Mouse (Mus musculus) natural killer cell, adult 2 months (primary cell): ENCODE results near the gene Chdh.

ENCODE experiments used
- DNase-seq, 2 experiments: peaks; one replicate each; pipeline ENCODE4 v3.0.0; 2022; ENCODE audit warnings: low spot score in 2 of 2

Chdh gene

DNA sequence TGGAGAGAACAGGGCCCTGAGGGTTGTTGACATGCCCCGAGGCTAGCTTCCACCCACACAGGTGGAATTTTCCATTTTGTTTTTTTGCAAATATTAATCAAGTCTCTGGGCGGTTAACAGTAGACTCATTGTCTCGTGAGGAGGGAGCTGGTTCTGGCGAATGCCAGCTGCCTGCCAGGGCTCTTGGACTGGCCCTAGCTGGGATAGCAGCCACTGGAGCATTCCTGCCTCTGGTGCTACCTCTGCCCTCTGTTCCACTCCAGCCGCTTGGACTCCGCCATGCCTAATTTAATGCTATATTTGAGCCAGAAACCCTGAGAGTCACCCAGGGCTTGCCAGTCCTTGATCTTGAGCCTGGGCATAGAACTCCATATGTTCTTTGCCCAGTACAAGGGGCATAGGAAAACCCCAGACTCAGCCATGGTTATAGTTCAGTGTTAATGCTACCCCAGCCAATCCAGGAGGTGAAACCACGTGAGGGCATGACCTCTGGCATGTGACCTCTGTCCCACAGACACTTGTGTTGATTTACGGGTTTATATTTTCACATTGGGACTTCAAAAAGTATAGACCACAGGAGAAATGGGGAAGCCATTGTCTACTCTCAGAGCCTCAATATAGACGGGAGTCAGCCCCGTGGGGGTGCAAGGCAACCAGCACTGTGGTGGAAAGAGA lies 3.2 kb downstream of the Chdh start:
- DNase-seq: no peak

DNA sequence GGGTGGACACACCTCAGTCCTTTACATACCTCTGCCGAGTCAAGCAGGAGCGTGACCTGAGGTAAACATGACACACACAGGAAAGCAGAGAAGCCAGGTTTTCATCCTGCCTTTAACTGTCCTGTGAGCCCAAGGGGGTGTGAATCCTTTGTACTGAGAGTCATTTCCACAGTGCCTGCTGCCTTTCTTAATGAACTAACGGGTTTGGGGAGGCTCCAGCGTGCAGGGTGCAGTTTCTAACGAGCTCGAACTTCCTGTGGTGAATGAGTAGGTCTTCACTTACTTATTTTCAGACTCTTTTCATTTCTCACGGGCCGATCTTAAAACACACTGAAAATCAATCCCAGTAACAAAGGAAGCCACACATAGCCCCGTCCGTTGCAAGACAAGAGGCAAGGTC lies 5.7 kb downstream of the Chdh start:
- no peak for DNase-seq

DNA sequence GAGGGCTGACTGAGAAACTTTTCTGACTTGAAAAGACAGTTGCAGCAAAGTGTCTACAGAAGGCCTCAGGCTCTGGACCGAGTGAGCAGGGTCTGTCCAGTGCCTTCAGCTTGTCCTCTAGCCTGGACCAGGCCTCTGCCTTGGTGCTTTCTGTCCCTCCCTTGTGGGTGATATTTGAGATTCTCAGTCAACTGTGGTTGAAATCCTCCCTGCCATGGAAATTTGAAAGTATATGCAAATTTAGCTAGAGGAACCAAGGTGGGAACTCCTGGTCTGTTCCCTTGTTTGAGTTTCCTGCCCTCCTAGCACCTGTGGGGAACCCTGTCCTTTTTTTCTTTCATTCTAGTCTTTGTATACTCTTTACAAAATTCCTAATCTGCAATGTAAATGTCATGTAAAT lies 6.2 kb downstream of the Chdh start:
- no peak for DNase-seq

DNA sequence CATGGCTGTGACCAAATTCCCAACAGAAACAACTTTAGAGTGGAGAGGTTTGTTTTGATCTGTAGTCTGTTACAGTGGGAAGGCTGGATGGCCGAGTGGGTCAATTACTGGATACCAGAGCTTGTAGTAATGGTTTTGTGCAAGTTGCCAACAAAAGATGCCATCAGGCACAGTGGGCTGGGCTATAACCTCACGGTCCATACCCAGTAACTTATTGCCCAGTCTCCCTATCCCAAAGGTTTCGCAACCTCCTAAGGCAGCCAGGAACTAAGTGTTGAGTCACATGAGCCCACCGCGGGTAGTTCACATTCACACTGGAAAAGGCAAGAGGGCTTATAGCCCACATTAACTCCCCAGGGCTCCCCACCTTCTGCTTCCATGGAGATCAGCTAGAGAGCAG lies 7.8 kb downstream of the Chdh start:
- no peak for DNase-seq

DNA sequence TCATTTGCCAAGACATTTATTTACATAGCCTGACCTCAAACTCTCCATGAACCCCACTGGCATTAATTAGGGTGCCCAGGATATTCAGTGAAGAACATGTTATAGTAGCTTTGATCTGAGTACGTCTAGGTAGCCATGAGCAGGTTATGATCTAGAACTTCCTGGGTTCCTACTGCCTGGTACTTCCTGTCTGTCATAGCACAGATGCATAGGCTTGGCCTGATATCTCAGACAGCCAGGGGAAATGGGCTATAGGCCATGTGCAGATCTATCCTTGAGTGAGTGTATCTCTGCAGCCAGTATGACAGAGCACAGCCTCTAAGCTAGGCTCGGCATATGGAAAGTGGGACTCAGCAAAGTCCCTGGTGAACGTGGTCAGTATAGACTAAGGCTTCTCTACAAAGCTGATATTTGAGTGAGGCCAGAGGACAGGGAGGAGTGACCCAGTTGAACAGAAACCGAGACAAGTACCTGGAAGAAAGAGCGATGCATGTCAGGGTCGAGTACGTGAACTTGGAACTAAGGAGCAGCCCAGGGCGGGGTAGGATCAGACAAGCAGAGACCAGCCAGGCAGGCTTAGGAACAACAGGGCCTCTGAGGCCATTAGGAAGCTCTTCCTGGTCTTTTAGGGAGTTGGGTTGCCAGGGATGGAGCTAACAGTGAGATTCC lies 9.1 kb downstream of the Chdh start:
- no peak for DNase-seq

DNA sequence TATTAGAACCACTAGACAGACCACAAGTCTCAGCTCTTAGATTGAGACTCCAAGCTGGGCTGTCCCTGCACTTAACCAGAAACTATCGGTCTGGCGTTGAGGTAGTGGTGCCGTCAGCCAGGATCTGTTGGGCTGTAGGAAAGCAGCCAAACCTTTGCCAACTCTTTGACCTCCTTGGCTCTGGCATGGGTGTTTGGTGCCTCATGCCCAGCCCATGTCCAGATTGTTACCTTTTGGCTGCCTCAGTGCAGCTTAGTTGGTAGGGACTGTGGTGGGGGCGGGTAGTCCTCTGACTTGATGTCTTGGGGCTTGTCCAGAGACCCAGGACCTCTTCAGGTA lies 9.6 kb downstream of the Chdh start:
- DNase-seq: no peak

DNA sequence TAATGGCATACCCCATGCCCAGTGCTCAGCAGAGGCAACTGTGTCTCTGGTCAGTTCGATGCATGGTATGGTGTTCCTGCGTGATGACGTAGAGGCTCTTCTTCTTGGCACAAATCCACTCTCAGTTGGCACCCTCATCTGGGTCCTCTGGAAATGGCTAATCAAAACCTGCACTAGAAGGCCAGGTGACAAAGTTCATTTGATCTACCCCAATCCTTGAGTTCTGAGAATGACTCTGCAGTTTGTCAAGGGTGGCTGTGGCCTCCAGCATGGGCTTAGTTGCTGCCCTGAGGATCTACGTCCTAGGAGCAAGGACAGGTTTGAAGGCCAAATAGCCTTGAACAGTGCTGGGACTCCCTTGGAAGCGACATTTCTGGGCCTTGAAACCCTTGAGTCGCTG lies 10.0 kb downstream of the Chdh start:
- DNase-seq: no peak

DNA sequence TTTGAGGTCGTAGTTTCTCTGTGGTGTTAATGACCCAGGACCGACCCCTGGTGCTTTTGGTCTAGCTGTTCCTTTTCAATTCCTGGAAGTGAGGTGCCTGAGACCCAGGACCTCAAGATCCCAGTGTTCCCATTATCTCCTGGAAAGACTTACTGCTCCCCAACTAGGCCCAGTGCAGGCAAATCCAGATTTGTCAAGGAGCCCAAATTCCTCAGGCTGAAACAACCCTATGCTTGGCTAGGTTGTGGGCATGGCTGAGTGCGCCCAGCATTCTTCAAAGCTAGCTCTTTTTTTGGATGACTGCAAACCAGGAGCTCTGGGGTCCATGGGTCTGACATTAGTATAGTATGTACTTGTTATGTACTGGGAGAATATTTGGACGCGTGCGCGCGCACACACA lies 10.6 kb downstream of the Chdh start:
- no peak for DNase-seq

DNA sequence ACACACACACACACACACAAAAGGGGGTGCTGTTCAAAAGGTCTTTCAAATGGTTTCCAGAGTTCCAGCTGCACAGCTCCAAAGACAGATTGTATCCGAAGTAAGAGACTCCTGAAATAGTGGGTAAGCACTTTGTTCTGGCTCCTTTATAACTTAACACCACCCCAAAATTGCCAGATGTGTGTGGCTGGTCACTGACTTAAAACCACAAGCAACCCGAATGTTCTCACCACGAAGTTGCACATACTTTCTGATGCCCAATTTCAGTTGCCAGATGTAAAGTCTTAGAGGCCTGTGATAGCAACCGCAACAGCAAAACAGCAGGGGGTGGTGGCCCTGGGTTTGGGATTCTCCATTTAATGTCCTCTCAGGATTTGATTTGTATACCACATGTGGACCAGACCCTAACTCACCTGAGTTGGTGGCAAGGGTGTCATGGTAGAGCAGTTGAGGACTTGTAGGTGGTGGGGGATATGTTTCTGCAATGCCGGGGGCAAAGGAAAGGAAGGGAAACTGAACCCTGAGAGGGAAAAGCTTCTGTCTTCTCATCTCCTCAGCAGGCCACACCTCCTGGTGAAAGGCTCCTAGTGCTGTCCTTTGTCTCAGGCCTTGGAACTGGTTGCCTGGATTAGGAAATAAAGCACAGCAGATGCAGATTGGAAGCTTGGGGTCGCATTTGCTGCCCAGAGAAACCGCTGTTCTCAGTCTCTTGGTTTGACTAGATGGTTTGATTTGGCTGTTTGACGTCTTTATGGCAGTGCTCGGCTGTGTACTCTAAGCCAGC lies 11.2 kb downstream of the Chdh start:
- no peak for DNase-seq

DNA sequence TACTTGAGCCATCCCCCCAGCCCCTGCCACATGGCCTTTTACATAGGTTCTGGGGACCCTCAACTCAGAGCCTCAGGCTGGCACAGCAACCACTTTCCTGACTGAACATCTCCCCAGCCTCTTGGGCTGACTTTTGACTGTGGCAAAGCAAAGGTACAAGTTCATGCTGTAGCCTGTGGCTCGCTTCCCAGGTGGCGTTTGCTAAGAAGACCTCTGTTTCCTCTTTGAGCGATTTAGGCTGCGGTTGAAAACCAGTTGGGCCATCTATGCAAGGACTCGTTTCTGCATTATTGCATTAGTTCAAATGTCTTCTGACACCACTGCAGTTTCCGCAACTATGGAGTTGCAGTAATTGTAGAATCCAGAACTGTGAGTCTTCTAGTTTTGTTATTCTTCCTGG lies 13.6 kb downstream of the Chdh start:
- no peak for DNase-seq

DNA sequence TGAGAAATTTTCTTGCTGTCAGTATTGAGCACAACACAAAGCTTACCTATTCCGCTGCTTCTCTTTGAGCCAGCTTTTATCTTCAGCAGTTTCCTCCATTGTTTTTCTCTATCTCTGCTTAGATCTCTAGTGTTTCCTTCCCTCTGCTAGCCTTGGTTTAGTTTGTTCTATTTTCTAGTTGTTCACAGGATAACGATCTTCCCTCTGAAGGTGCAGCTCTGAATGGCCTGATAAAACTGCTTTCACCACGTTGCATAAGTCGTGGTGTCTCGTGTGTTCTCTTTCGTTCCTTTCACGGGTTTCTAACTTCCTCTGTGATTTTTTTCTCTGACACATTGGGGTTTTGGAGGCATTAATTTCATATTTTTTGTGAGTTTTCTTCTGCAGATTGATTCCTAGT lies 15.6 kb downstream of the Chdh start:
- no peak for DNase-seq

DNA sequence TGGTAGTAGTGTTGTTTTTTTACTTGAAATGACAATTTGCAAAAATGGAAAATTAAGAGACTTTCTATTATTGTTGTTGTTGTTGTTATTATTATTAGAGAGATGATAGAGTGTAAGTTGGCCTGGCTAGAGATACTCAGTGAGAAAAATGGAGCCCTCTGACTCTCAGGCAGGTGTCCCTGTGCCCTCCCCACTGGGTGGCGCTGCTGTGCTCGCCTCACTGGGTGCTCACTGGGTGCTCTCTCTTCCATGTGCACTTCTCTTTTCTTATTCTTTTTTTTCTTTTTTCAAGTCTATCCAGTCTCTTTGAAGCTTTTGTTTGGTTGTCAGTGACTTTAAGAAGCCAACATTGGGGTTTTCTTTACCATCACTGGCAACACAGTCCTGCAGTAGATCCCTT lies 18.6 kb downstream of the Chdh start:
- DNase-seq: peak in 1 of 2 experiments; percentile 38

DNA sequence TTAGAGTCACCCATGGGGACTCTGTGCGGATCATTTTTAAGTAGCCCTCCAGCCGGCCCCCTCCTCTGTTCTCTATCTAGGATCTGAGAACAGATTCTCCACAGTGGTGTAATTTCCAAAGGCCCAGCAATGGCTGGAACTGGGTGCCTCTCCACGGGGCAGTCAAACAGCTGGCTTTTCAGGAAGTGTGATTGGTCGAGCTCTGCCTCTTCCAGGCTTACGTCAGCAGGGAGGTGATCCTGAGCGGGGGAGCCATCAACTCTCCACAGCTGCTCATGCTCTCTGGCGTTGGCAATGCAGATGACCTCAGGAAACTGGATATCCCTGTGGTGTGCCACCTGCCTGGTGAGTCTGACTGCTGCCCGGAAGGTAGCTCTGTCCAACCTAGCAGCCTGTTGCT lies 24.6 kb downstream of the Chdh start:
- DNase-seq: no peak

DNA sequence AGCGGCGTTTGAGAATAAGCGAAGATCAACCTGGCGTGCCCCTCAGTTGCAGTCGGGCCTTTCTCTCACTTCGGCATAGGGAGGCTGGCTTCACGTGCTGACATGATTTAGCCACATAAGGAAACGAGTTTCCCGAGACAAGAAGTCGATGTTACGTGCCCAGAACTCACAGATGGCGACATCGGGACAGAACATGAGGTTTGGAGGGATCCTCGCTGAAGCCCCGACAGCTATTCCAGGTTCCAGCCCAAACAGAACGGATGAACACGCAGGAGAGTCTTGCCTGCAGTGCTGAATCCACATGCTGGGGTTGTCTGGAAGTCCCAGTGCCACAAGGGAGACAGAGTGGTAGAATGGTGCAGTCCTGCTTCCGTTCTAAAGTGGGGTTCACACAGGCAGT lies 29.6 kb downstream of the Chdh start:
- DNase-seq: no peak

DNA sequence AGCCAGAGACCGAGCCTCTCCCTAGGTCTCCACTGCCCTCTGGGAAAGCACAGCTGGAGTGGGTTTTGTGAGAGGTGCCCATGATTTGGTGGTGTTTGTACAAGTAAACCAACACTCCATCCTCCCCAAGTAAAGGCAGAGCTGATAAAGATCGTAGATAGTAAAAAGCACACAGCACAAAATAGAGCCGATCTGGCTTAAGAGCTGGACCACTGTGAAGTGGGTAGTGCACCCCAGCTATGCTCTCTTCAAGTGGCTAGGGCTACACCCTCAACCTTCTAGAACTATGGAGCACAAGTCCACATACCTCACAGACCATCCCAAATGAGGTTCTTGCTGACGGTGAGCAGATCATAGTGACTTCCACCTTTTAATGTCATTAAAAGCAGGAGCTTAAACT lies 30.6 kb downstream of the Chdh start:
- no peak for DNase-seq

DNA sequence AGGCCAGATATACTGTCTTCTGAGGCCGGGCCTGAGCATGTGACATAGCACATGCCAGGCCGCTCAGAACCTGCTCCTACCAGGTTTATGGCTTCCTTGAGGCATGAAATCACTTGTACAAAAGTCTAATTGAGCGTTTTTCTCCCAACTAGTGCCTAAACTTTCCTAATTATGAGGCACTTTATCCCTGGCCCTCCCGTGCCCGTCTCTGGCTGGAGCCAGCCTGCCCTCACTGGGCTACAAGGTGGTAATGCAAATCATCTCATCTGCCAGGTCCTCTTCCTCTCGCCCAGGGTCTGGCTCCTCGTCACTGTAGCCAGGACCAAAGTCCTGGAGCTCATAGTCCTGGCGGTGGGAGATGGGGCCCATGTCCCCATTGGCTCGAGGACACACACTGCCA lies 33.0 kb downstream of the Chdh start:
- no peak for DNase-seq

DNA sequence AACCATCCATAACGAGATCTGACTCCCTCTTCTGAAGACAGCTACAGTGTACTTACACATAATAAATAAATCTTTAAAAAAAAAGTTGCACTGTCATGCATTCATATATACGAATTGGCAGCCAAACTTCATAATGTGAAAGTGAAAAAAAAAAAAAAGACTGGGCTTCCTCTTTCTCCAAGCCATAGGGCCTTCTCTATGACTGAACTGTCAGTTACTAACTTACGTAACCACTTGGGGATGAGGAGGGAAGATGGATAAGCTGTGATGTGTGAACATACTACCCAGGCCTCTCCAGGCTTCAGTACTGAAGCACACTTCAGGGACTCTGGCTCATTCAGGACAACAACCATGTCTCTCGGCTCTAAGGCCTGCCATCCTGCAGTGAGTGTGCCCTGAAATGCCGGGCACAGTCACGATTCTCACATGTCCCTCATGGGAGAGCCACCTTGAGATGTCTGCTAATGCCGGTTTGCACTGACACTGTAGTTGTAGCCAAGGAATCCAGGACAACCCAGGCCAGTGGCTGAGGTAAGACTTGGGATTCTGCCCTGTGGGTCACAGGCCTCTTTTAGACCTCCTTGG lies 34.6 kb downstream of the Chdh start:
- no peak for DNase-seq

DNA sequence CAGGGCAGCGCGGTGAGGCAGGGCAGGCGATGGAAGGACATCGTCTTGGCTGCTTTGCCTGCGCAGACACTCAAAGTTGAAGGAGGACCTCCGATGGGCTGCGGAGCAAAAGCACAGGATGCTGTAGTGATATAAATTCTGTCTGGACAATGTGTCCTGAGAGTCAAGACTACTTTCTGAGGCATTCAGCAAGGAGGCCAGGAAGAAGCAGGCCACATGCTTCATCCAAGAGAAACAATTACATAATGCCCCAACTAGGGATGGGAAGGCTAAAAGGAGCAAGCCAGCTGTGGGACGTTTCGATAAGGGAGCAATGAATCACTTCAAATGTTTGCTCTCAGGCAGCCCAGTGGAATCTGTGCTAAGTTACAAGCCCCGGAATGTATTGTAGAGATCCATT lies 36.4 kb downstream of the Chdh start:
- no peak for DNase-seq

DNA sequence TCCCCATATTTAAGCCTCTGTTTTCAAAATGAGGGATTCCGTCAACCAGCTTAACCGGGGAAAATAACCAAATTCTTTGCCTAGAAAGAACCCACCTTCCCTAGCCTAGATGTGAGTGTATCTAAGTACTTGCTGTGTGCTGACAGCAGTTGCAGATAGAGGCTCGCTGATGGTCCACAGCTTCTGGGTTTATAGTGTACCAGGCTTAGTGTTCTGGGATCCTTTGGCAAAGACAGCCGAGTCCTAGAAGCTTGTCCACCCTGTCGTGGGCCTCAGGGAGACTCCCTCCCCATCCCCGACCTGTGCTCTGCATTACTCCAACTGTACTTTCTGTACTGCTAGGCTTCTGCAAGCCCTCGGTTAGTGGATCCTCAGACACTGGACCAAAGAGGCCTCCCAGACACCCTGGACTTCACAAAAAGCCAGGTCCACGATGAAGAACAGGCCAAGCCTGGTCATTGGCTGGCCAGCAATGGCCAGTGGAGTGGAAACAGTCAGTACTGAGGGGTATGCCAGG lies 36.9 kb downstream of the Chdh start:
- DNase-seq: no peak

DNA sequence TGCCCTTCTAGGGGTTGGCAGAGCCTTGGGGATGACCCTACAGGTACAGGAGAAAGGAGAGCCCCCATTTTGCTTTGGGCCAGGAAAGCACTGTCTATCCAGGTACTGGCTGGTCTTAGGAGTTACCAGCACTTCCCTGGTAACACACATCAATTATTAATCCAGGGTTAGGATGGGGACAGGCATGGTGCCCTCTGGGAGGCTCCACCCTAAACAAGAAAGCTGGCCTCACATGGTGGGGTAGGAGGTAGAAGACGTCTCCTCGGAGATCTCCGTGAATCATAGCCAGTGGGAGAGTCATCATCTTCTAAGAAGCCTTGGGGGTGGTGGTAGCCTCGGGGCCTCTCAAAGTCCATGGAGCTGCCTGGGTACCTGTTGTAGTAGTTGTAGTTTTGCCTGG lies 38.2 kb downstream of the Chdh start:
- no peak for DNase-seq

DNA sequence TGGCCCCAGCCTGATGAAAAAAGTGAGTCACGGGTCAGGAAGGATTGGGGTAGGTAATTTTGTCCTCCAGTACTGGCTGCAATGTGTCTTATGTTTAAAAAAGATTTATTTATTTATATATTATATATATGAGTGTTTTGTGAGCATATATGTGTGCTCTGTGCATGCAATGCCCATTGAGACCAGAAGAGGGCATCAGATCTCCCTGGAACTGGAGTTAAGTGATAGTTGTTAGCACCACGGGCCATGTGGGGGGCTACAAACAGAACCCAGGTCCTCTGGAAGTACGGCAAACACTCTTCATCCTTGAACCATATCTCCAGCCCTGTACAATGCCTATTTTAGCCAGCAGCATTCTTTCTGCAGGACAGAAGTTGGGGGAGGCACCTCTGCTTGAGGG lies 39.2 kb downstream of the Chdh start:
- peak in 1 of 2 experiments; percentile 8 for DNase-seq

DNA sequence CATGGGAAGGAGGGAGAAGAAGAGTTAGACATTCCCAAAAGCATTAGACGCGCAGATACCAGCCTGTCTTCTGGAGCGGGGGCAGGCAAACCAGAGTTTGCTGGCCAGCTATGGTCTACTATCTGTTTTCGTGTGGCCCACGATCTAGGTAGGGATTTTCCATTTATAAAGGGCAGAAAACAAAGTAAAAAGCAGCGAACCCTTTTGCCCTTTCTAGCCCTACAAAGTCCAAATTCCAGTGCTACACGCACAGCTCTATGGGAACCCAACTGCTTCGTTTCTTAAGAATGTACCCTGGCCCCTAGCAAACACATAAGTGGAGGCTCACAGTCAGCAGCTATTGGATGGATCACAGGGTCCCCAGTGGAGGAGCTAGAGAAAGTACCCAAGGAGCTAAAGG lies 41.5 kb downstream of the Chdh start:
- no peak for DNase-seq

DNA sequence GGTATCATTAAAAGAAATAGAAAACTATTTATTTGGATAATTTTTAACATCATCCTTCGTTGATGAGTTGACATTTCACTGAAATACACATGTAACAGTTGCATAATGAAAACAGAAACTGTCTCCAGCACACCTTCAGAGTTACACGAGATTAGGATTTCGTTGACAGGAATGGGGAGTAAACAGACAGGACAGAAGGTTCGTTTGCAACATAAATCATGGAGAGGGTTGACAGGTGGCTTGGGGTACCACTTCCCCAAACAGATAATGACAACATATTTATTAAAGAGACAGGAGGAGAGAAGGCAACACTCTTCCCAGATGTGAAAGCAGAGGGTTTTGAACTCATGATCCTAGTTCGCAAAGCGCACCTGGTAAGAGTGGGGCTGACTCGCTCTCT lies 46.1 kb downstream of the Chdh start:
- no peak for DNase-seq
